Mouse (Mus musculus) effector memory CD4-positive, alpha-beta T cell, adult 5 months (primary cell): ENCODE measurements around the gene Pcbd1. TPM values are rescaled to one million over a fixed set of nuclear protein-coding genes. Genes with fewer than 3 reads are reported as not detected.

Experiments used
- polyA plus RNA-seq: library from polyadenylated mRNA; unstranded; fragments of 100-300 nt; shearing (Covaris generic); gene quantifications from one replicate; pipeline ENCODE4 v1.2.1, GENCODE M21; 2017

Gene Pcbd1
- not detected for polyA plus RNA-seq

GRCm38 (mm10) chr10:61089170-61090142 lies at the start of gene Pcbd1:
Gene Pcbd1, plus strand, starts transcription at chr10:61089331.

Other genes with a start within 250 kb of the Pcbd1 start
- 69.1 TPM for gene Sgpl1, start 58.4 kb downstream of the Pcbd1 start, polyA plus RNA-seq
- gene Tbata, start 82.6 kb downstream of the Pcbd1 start, polyA plus RNA-seq = not detected
- gene Adamts14, start 184.1 kb downstream of the Pcbd1 start, polyA plus RNA-seq = not detected
- 24.1 TPM for gene Prf1, start 208.5 kb downstream of the Pcbd1 start, polyA plus RNA-seq